Mouse (Mus musculus): ENCODE results near the gene Zfp580.
A peak's percentile ranks its signal among the peaks of the same experiment; 100 is the strongest.

Gene Zfp580

GRCm38 (mm10) chr7:5029946-5030345, 21.4 kb upstream of the Zfp580 start:
- no peak for TF ChIP-seq GATA4 (IDR thresholded peaks at IDR 0.05; ENCODE audit: insufficient replicate concordance, low read length)

DNA sequence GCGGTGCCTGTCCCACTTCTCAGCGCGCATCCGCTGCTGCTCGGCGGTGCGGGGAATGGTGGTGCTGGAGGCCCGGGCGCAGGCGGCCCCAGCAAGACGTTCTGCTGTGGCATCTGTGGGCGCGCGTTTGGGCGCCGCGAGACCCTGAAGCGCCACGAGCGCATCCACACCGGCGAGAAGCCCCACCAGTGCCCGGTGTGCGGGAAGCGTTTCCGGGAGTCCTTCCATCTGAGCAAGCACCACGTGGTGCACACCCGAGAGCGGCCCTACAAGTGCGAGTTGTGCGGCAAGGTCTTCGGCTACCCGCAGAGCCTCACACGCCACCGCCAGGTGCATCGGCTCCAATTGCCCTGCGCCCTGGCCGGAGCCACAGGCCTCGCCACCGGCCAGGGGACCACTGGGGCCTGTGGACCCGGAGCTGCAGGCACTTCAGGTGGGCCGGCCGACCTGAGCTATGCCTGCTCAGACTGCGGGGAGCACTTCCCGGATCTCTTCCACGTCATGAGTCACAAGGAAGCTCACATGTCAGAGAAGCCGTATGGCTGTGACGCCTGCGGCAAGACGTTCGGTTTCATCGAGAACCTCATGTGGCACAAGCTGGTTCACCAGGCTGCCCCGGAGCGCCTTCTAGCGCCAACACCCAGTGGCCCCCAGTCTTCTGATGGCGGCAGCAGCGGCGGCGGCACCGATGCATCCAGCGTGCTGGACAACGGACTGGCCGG, 20.6 kb upstream of the Zfp580 start:
- no peak for TF ChIP-seq GATA4 (IDR thresholded peaks at IDR 0.05; ENCODE audit: insufficient replicate concordance, low read length)

- no peak for TF ChIP-seq GATA4 (IDR thresholded peaks at IDR 0.05; ENCODE audit: insufficient replicate concordance, low read length)
Measured at GRCm38 (mm10) chr7:5031496-5031895, 19.8 kb upstream of the Zfp580 start.

- no peak for TF ChIP-seq GATA4 (IDR thresholded peaks at IDR 0.05; ENCODE audit: insufficient replicate concordance, low read length)
Measured at GRCm38 (mm10) chr7:5033818-5034217, 17.5 kb upstream of the Zfp580 start, which contains the start of gene 4632433K11Rik. Gene 4632433K11Rik, plus strand, starts transcription at chr7:5034118.

GRCm38 (mm10) chr7:5035628-5036027, 15.7 kb upstream of the Zfp580 start:
- TF ChIP-seq GATA4 (IDR thresholded peaks at IDR 0.05; ENCODE audit: insufficient replicate concordance, low read length): no peak

DNA sequence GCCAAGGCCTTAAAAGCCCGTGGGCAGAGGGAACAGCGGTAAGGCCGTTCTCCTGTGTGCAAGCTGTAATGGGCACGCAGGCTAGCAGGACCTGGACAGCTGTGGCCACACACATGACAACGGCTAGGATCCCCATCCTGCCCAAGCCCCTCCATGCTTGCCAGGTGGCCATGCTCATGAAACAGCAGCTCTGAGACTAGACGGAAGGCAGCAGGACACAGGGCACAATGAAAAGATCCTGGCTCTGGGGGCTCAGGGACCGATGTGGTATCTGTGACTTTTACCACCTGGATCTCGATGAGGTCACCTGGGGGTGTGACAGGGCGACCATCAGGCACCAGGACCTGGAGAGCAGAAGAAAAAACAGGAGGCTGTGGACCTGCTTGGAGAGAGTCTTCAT, 15.2 kb upstream of the Zfp580 start:
- TF ChIP-seq GATA4 (IDR thresholded peaks at IDR 0.05; ENCODE audit: insufficient replicate concordance, low read length): no peak

GRCm38 (mm10) chr7:5037026-5037425, 14.3 kb upstream of the Zfp580 start:
- TF ChIP-seq GATA4 (IDR thresholded peaks at IDR 0.05; ENCODE audit: insufficient replicate concordance, low read length): no peak

GRCm38 (mm10) chr7:5037467-5037866, 13.9 kb upstream of the Zfp580 start:
- TF ChIP-seq GATA4 (IDR thresholded peaks at IDR 0.05; ENCODE audit: insufficient replicate concordance, low read length): no peak

- peak; percentile 40; the same call in 1 of the 2 replicates for TF ChIP-seq GATA4 (IDR thresholded peaks at IDR 0.05; ENCODE audit: insufficient replicate concordance, low read length)
Measured at GRCm38 (mm10) chr7:5038109-5038732, 13.1 kb upstream of the Zfp580 start, which contains the start of gene Zfp784. Gene Zfp784, minus strand, starts transcription at chr7:5038446.

DNA sequence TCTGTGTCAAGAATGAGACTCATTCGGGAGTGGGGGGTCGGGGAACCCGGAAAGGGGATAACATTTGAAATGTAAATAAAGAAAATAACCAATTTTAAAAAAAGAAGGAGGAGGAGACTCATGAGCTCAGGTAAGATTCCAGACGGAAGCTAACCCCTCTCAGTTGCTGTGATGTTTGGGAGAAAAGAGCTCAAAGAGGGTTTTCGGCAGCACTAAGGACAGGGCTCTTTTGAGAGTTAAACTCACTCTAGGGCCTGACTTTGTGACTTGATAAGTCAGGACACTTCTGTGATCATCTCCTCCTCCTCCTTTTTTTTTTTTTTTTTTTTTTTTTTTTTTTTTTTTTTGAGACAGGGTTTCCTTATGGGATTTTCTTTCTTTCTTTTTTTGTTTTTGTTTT, 12.4 kb upstream of the Zfp580 start:
- TF ChIP-seq GATA4 (IDR thresholded peaks at IDR 0.05; ENCODE audit: insufficient replicate concordance, low read length): no peak

DNA sequence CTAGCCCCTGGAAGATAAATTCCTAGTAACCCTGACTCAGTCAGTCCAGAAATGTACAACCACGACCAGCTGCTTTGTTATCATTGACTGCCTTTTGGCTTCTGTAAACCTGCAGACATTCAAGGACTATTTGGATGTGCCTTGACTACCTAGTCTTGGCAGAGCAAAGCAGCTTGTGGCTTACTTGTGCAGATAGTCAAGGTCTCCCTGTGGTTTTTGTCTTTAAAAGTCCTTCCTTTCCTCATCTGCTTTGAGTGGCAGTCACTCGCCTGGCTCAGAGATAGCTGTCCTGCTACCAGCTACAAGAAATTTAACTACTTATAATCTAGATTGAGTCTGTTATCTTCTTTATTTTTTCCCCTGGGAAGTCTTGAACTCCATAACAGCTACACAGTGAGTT, 6.4 kb upstream of the Zfp580 start:
- no peak for TF ChIP-seq GATA4 (IDR thresholded peaks at IDR 0.05; ENCODE audit: insufficient replicate concordance, low read length)

GRCm38 (mm10) chr7:5046112-5046511, 5.2 kb upstream of the Zfp580 start:
- no peak for TF ChIP-seq GATA4 (IDR thresholded peaks at IDR 0.05; ENCODE audit: insufficient replicate concordance, low read length)

GRCm38 (mm10) chr7:5047313-5047712, 4.0 kb upstream of the Zfp580 start:
- no peak for TF ChIP-seq GATA4 (IDR thresholded peaks at IDR 0.05; ENCODE audit: insufficient replicate concordance, low read length)

- no peak for TF ChIP-seq GATA4 (IDR thresholded peaks at IDR 0.05; ENCODE audit: insufficient replicate concordance, low read length)
Measured at GRCm38 (mm10) chr7:5052438-5052837, 1.1 kb downstream of the Zfp580 start.

DNA sequence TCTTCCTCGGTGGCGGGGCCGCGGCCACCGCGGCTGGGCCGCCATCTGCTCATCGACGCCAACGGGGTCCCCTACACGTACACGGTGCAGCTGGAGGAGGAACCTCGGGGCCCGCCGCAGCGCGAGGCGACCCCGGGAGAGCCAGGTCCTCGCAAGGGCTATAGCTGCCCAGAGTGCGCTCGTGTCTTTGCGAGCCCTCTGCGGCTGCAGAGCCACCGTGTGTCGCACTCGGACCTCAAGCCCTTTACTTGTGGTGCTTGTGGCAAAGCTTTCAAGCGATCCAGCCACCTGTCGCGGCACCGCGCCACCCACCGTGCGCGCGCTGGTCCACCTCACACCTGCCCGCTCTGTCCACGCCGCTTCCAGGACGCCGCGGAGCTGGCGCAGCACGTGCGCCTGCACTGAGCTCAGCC, 1.6 kb downstream of the Zfp580 start:
- TF ChIP-seq GATA4 (IDR thresholded peaks at IDR 0.05; ENCODE audit: insufficient replicate concordance, low read length): no peak

- no peak for TF ChIP-seq GATA4 (IDR thresholded peaks at IDR 0.05; ENCODE audit: insufficient replicate concordance, low read length)
Measured at GRCm38 (mm10) chr7:5053456-5054179, 2.3 kb downstream of the Zfp580 start.
